Mouse (Mus musculus) liver, embryonic 14.5 days (tissue): ENCODE measurements at regions not wholly inside any gene's neighbourhood (a gene's known extent, or its start where the extent isn't known, plus 50 kb on each side); places are given as distances from the start of the nearest gene placed in this dataset.

Experiments used
- ATAC-seq: fragments of 200-750 bp; cut with Nextera tagmentation; 2 replicates; pipeline ENCODE4 v1.8.0; 2017; ENCODE audit warnings: moderate number of reproducible peaks, mild to moderate bottlenecking, moderate library complexity; ENCODE audit not compliant: insufficient read depth
- DNase-seq, 3 experiments: peaks; one replicate each; pipeline ENCODE4 v3.0.0-alpha.2; 2012 to 2013; ENCODE audit warnings: low read depth in 3 of 3, low spot score in 3 of 3
- H3K27ac ChIP-seq: fragments of 300-500 bp; sonication (generic); 2 replicates; pipeline ENCODE4 v1.5.1; 2014; ENCODE audit warnings: moderate library complexity, mild to moderate bottlenecking, control low read depth, inconsistent platforms
- H3K27me3 ChIP-seq: fragments of 300-500 bp; sonication (generic); 2 replicates; pipeline ENCODE4 v1.6.1; 2014; ENCODE audit warnings: mild to moderate bottlenecking, low read length, moderate library complexity; ENCODE audit not compliant: control insufficient read depth, insufficient read depth
- H3K36me3 ChIP-seq: fragments of 300-500 bp; sonication (generic); replicated peaks from 2 replicates; pipeline ENCODE4 v1.6.1; 2014; ENCODE audit warnings: low read depth; ENCODE audit not compliant: control insufficient read depth, insufficient read depth
- H3K4me1 ChIP-seq, 2 experiments: fragments of 200-500 bp in 1 of 2; fragments of 300-500 bp in 1 of 2; sonication (generic) in 1 of 2; replicated peaks; 2 replicates each; pipeline ENCODE4 v1.6.1; 2012 to 2014; ENCODE audit warnings: antibody characterized with exemption in 1 of 2, inconsistent platforms in 1 of 2, low read length in 1 of 2; ENCODE audit not compliant: control insufficient read depth in 2 of 2, insufficient read depth in 2 of 2
- H3K4me2 ChIP-seq: fragments of 300-500 bp; sonication (generic); 2 replicates; pipeline ENCODE4 v1.6.1; 2014; ENCODE audit warnings: low read depth, mild to moderate bottlenecking, control low read depth, moderate library complexity
- H3K4me3 ChIP-seq, 2 experiments: fragments of 200-500 bp in 1 of 2; fragments of 300-500 bp in 1 of 2; sonication (generic) in 1 of 2; 2 replicates each; pipeline ENCODE4 v1.5.1; 2012 to 2014; ENCODE audit warnings: low read depth in 2 of 2, low read length in 2 of 2, mild to moderate bottlenecking in 2 of 2, control low read depth in 1 of 2, inconsistent platforms in 1 of 2, moderate library complexity in 1 of 2; ENCODE audit not compliant: insufficient read depth in 1 of 2
- H3K9ac ChIP-seq: fragments of 300-500 bp; sonication (generic); replicated peaks from 2 replicates; pipeline ENCODE4 v1.6.1; 2014; ENCODE audit warnings: mild to moderate bottlenecking, control low read depth, moderate library complexity
- H3K9me3 ChIP-seq: fragments of 300-500 bp; sonication (generic); 2 replicates; pipeline ENCODE4 v1.6.1; 2016; ENCODE audit warnings: low read length, mixed read lengths; ENCODE audit not compliant: control insufficient read depth
- CTCF ChIP-seq: IDR thresholded peaks from 2 replicates; pipeline ENCODE4 v1.5.1; 2016; ENCODE audit warnings: antibody characterized with exemption, low read depth, control low read depth
- EP300 ChIP-seq: IDR thresholded peaks from 2 replicates; pipeline ENCODE4 v1.6.1; 2016; ENCODE audit warnings: antibody characterized with exemption, low read depth
- WGBS: fragments of 180-500 bp; shearing (Covaris S2); extraction: QIAGEN DNeasy Blood & Tissue Kit; methylation state at CpG from one replicate; pipeline ENCODE4 v1.1.7; 2014; ENCODE audit not compliant: insufficient replicate concordance; 5-methylcytosine and 5-hydroxymethylcytosine counted together

GRCm38 (mm10) chr15:51139507-51139906, 2745.2 kb upstream of the Gm7489 start:
- ATAC-seq (no peak), DNase-seq (no peak)
- Histone ChIP-seq H3K27ac (no peak overlapping the region), H3K4me1 (no peaks in the 10 kb centered on the region), H3K4me3 (no peak overlapping the region), H3K27me3 (no peaks in the 10 kb centered on the region), H3K36me3 (no peaks in the 10 kb centered on the region), H3K4me2 (no peak overlapping the region), H3K9me3 (no peaks in the 10 kb centered on the region), H3K9ac (no peak overlapping the region)
- no peak for TF ChIP-seq EP300
- 70% methylated on average over 4 of the region's 4 CpGs for WGBS

DNA sequence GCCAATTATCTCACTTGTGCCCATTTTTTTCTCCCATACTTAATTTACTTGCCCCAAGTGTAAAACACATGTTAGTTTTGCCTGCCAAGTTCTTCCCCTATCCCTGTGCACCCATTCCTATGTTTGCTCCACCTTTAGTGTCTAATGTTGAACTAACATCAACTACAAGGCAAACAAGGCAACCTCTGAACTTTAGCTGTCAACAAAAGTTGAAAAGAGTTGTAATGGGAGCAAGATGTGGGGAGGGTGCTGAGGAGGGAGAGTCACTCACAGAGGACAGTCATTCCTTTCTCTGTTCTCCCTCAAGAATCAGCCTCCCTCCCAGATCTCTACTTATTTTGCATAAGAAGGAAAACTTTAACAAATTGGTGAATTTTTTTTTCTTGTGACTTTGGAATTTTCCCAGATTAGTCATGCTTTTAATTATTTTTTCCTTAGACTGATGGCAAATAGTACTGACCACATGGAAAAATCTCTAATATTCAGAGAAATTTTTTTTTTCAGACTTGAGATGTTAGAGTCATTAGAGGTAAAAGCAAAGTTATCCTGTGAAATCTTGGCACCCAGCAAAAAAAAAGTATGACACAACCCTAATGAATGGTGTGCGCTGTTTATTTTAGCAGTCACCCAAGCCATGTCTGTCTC, 2710.6 kb upstream of the Gm7489 start:
- no peak overlapping the region for H3K27ac ChIP-seq
- H3K9me3 ChIP-seq = no peaks in the 10 kb centered on the region
- H3K9ac ChIP-seq = no peak overlapping the region
- no peak for TF ChIP-seq CTCF
- TF ChIP-seq EP300 = no peak
- H3K27me3 ChIP-seq = no peaks in the 10 kb centered on the region
- DNase-seq = no peak
- no peaks in the 10 kb centered on the region for H3K4me1 ChIP-seq
- no peak overlapping the region for H3K4me3 ChIP-seq
- H3K4me2 ChIP-seq = no peak overlapping the region
- WGBS = 74% methylated on average over 1 of the region's 1 CpGs
- ATAC-seq = no peak
- H3K36me3 ChIP-seq = no peaks in the 10 kb centered on the region

DNA sequence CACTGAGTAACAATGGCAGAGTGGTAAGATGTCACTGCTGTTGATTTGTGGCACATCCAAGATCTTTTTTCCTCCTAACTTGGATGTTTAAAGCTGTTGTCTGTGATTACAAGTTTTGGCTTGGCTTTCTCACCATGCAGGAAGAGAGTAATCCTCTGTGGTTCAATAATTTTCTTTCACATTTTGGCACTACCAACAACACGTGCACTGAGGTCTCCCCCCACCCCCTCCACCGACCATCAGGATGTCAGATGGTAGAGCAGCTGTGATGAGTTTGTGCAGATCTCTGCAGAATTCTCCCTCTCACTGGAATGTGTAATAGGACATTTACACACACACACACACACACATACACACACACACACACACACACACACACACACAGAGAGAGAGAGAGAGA, 2708.2 kb upstream of the Gm7489 start:
- no peak overlapping the region for H3K27ac ChIP-seq
- no peaks in the 10 kb centered on the region for H3K9me3 ChIP-seq
- H3K4me3 ChIP-seq = no peak overlapping the region
- WGBS = 43% methylated on average over 2 of the region's 2 CpGs
- no peak for TF ChIP-seq CTCF
- no peak for TF ChIP-seq EP300
- H3K36me3 ChIP-seq = no peaks in the 10 kb centered on the region
- DNase-seq (no peak), ATAC-seq (no peak)
- H3K4me2 ChIP-seq = no peak overlapping the region
- H3K27me3 ChIP-seq = no peaks in the 10 kb centered on the region
- H3K9ac ChIP-seq = no peak overlapping the region
- no peaks in the 10 kb centered on the region for H3K4me1 ChIP-seq

- Histone ChIP-seq H3K9me3 (no peaks in the 10 kb centered on the region), H3K27me3 (no peaks in the 10 kb centered on the region), H3K4me3 (no peak overlapping the region), H3K27ac (no peak overlapping the region), H3K4me1 (no peaks in the 10 kb centered on the region), H3K9ac (no peak overlapping the region), H3K4me2 (no peak overlapping the region), H3K36me3 (no peaks in the 10 kb centered on the region)
- TF ChIP-seq CTCF = no peak
- TF ChIP-seq EP300 = no peak
- no peak for DNase-seq
- ATAC-seq = no peak
- 44% methylated on average over 3 of the region's 3 CpGs for WGBS
These were observed 2695.6 kb upstream of the Gm7489 start for GRCm38 (mm10) chr15:51189134-51189533.

GRCm38 (mm10) chr15:51197466-51198158, 2687.1 kb upstream of the Gm7489 start:
- H3K9ac ChIP-seq = no peak overlapping the region
- H3K9me3 ChIP-seq = no peaks in the 10 kb centered on the region
- no peaks in the 10 kb centered on the region for H3K4me1 ChIP-seq
- TF ChIP-seq EP300 (no peak), CTCF (no peak)
- H3K27me3 ChIP-seq = no peaks in the 10 kb centered on the region
- ATAC-seq = no peak
- no peak overlapping the region for H3K4me3 ChIP-seq
- no peak overlapping the region for H3K27ac ChIP-seq
- H3K4me2 ChIP-seq = no peak overlapping the region
- 17% methylated on average over 4 of the region's 4 CpGs for WGBS
- DNase-seq = no peak
- H3K36me3 ChIP-seq = no peaks in the 10 kb centered on the region
